Mouse (Mus musculus) regulatory T cell (primary cell): ENCODE data around the gene Znrf4.

Experiments
- in situ Hi-C: fragments of 300-600 bp; cut with MboI, MseI; formaldehyde crosslinking; loops from one replicate; pipeline ENCODE4 v1.15.1; 2025; ENCODE audit warnings: high pct_unique_total_duplicates

Gene Znrf4

DNA sequence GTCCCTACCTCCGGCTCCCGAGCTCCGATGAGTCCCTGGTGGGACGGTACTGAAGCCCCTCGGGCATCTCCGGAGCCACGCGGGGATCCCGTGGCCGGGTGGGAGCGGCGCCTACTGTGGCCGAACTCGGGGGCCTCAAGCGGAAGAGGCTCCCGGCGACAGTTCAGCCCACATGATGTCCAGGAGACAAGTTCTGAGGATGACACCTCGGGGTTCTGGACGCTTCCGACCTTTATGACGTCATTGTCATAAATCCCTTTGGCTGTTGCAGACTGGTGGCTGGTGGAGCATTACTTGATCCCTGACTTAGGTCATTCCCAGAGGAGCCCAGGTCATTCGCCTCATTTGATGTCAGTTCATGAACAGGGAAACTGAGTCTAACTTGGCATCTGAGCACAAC lies at the start of gene Znrf4:
Gene Znrf4 (minus strand): TSS at position 122 of the 400 bp plus-strand sequence.
- in situ Hi-C loops = no loop called here

DNA sequence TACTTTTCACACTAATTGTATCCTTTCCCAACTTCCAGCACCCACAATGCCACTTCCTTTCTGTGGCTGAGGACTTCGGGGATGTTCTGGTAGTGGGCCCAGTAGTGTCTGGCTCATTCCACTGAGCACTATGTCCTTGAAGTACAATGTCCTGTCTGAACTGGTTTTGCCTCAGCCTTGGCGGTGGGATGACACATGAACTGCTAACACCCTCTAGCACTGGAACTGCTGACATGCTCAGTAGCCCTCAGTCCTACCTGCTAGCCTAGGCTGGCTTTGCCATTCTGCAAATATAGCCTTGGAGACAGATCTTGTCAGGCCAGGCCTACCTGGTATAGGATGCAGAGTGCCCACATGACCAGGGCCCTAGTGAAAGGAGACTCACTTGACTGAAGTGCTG lies 49.6 kb upstream of the Znrf4 start:
- in situ Hi-C loops = loop anchor here (5.0 kb wide), 1 partner anchor 105 kb away; no protein-coding TSS in a partner anchor

DNA sequence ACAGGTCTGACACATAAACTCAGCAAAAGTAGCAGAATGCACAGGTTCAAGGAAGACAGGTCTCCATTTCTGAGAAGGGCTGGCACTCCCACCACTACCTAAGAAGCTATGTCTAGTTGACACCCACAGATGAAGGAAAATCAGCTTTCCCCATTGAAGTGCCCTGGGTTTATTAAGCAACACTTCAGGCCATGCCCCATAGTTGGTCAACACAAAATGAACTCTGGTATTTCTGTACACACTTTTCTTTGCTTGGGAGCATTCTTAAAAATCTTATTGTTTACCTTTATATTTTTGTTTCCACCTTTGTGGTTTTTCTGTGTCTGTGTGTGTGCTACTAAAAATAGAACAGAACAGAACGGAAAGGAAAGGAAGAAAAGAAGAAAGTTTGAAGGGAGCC lies 47.9 kb upstream of the Znrf4 start:
- in situ Hi-C loops = loop anchor here (5.0 kb wide), 1 partner anchor 107 kb away; no protein-coding TSS in a partner anchor

DNA sequence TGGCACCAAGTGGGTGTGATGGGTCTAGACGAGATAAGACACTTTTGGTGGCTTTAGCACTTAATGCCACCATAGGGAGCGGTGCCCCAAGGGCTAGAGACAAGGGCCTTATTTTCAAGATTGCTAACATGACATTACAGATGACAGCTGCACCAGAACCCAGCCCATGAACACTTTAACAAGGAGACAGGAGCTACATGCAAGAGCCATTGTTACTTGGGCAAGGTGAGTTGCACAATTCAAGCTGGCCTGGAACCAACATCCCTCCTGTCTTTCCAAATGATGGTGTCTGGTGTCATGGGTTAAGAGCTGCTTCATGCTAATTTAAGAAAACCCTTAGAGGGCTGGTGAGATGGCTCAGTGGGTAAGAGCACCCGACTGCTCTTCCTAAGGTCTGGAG lies 47.2 kb upstream of the Znrf4 start:
- in situ Hi-C loops = no loop called here

DNA sequence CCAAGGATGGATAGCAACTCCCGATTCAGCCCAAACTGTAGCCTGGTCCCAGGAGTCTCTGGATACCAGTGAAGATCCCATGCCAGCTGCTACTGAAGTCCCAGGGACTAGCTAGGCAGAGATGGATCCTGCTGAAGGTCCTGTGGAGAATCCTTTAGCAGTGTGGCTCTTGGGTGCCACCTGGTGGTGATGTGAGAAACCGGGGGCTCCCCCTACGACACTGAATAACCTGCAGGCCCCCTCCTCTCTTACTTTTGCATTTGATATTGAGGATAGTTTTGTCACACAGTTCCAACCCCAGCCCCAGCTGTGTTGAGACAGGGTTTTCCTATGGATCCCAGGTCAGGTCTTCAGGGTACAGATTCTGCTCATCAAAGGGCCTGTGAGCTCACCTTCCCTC lies 46.2 kb upstream of the Znrf4 start:
- in situ Hi-C loops = no loop called here

DNA sequence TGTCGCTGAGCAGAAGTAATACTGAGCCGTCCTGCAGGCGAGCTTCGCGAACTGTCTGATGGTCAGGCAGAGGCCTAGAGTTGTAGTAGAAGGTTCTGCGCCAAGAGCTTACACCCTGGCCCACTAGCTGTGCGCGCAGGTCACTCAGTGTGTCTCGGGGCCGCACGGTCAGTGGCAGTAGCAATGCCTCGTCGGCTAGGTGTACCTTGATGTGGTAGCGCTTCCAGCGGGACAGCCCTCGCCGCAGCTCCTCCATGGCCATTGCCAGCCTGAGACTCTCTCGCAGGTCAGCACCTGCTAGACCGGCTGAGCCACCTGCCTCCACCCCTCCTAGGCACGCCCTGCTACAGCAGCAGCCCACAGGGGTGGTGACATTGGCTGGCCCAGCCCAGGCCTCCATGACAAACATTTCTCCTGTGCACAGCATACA lies 41.9 kb upstream of the Znrf4 start, which contains the start of gene Gm20219:
Gene Gm20219 (minus strand): TSS at position 266 of the 430 bp plus-strand sequence.
- in situ Hi-C loops = loop anchor here (5.0 kb wide), 2 partner anchors 132 to 197 kb away; no protein-coding TSS in a partner anchor

DNA sequence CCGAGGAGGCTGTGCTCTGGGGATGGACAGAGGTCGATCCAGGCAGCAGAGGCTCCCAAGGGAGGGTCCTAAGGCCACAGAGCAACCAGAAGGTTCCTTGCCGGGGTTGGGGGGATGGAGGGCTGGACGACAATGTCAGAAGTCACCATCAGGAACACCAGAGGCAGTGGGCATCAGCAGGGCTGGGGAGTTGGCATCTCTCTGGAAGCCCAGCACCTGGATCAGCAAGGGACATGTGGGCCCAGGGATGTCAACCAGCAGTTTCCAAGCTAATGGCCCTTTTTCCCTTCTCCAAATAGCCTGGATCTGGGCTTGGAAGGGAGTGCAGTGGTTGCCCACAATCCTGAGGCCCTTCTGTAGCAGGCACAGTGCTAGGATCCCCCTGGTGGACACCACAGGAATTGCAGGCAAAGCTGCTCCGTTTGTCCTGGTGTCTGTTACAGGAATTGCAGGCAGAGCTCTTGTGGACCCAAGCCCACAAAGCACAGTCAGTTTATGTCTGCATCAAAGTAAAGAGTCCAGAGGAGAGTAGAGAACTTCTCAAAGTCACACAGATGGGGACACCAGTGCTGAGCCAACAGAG lies 40.6 kb upstream of the Znrf4 start:
- in situ Hi-C loops = loop anchor here (5.0 kb wide), 2 partner anchors 131 to 196 kb away; no protein-coding TSS in a partner anchor

DNA sequence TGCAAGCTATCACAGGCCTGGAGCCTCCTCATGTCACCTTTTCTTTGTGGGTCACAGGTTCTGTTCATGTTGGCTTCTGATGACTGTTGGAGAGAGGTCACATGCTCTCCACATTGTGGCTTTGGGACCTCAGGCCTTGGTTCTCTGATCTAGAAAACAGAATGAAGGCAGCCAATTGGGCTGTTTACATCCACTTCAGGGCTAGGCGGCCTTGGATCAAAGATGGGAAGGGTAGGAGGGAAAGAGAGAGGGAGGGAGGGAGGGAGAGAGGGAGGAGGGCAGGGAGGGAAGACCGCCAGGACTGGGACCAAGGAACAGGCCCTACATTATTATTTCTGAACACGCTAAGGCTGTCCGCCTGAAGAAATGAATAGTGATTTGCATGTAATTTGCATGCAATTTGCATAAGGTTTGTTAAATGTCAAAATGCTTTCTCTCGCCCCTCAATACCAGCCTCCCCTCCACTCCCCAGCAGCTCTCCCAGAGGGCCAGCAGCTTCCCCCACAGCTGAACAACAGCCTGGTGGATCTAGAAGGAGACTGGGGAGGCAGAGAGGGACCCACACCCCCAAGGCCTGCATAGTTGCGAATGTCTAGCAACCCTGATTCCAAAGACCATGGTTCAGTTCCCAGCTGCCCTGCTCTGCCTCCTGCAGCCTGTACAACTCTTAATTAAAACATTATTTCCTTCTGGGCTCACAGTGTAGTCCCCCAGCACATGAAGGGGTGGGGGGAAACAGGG lies 39.8 kb upstream of the Znrf4 start:
- in situ Hi-C loops = loop anchor here (5.0 kb wide), 2 partner anchors 130 to 195 kb away; no protein-coding TSS in a partner anchor

DNA sequence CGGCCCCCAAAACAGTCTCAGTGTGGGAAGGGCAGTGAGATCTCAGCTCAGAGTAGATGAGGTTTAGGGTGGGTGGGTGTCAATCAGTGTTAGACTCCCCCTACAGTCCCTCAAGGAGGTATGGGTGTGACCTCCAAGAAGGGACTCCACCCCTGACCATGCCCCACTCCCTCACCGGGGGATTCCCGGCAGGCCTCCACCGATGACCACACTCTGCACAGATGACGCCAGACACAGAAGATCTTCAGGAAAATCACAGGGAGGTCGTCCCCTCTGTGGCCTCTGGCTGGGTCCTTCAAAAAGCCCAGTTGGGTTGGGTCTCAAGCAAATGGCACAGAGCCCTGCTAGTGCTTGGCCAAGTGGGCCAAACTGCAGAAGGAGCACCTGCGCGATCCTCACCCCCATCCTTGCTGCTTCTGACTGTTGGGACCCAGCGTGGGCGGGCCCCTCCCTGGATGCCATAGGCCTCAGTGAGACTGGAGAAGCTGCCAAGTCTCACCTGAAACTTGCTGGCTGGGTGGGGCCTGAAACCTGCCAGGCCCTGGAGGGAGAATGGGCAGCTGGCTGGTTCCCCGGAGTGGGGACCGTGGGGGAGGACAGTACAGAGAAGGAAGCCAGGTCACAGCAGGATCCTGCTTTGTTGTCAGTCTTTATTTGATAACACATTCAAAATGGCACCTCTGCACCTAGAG lies 38.7 kb upstream of the Znrf4 start:
- in situ Hi-C loops = loop anchor here (5.0 kb wide), 2 partner anchors 129 to 194 kb away; no protein-coding TSS in a partner anchor

DNA sequence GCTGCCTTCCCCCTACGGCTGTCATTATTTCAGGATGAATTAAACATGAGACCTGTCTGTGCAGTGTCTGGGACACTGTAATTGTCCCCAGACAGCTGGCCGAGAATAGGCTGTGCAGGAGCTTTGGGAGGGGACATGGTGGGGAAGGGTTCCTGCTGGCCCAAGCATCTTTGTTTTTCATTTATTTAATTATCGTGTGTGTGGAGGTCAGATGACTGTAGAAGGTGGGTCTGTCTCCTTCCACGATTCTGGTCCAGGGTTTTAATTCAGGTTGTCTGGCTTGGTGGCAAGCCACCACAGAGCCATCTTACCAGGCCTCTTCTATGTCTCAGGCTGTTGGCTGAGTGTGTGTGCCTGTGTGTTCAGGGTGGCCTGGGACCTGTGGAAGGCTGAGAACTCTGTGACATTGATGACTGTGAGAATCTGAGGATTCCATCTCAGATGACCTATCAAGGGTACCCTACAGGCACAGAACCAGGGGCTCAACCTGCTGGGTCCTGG lies 36.4 kb upstream of the Znrf4 start:
- in situ Hi-C loops = no loop called here

DNA sequence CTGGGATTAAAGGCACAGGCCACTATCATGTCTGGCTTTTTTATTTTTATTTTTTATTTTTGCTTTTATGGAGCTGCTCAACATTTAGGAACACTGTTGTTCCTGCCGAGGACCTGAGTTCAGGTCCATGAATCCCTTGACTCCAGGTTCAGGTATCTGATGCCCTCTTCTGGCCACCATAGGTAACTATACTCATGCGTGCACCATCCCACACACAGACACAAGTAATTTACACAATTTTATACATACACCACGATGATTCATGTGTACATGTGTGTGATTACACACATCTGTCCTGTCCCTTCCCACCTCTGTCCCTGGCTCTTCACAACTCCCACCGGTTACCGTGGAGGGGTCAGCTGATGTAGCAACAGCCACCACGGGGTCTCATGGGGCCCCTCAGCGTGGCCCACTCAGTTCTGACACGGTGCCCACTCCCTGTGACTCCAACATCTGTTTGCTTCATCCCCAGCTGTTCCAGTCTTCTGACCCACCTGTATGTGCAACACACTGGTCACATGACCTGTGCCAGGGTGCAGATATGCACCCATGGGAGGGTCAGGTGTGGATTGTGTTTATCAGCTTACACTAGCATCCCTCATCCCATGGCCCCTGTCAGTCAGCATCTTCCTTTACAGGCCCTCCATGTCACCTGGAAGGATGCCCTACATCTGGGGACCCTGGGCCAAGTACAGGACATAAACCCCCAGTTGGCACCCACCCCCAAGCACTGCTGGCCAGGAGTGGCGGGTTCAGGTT lies 35.8 kb upstream of the Znrf4 start:
- in situ Hi-C loops = no loop called here

DNA sequence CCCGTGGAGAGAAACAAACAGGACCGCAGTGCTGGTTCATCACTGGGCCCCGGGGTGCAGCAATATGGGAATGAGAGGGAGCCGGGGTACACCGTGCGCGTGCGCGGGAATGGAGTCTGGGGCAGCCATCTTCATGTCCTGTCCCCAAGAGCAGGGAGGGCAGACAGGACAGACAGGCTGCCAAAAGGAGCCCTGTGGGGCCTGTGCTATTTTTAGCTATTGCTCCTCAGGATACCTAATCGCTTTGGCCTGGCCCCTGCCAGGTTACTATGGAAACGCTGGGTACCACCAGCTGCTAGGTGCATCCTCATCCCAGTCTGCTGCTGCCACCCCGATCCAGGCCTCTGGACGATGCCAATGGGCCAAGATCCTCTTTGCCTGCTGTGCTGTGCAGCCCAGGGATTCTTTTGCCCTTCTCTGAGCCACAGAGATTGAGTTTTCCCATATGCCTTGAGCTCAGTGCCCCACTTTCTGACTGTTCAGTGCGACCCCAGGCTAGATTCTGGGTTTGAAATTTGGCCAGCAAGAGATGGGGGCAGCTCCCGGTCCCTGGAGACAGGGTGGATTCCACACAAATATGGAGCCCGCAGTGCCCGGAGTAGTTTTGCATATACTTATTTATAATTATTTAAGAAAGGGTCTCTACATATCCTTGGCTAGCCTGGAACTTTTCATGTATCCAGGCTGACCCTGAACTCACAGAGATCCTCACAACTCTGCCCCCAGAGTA lies 35.0 kb upstream of the Znrf4 start:
- in situ Hi-C loops = no loop called here

DNA sequence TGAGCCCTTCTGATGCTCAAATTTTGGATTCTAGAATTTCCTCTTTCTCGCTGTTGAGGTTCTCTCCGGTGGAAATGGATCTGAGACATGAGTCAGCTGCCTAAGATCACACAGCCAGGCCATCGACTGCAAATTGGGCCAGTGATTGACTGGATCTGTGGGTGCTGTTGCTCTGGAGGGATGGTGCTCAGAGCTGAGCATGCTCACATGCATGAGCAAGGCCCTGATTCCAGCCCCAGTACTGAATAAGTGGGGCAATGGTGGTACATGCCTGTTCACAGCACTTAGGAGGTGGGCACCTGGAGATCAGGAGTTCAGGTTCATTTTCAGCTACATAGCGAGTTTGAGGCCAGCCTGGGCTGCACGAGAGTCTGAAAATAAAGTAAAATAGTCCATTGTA lies 34.3 kb upstream of the Znrf4 start:
- in situ Hi-C loops = no loop called here

DNA sequence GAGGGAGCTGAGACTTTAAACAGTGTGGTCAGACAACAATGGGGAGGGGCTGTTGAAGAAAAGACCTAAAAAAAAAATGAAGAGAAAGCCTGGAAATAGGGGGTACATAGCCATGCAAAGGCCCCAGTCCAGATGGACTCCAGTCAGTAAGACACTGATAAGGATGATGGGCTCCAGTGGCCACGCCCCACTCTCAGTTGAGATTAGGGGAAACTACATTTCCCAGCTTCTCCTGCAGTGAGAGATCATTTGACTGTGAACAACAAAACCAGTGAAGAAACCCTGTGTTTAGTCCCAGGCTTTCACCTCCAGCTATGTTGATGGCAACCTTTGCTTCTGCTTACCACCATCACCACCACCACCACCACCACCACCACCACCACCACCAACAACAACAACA lies 33.7 kb upstream of the Znrf4 start:
- in situ Hi-C loops = no loop called here

DNA sequence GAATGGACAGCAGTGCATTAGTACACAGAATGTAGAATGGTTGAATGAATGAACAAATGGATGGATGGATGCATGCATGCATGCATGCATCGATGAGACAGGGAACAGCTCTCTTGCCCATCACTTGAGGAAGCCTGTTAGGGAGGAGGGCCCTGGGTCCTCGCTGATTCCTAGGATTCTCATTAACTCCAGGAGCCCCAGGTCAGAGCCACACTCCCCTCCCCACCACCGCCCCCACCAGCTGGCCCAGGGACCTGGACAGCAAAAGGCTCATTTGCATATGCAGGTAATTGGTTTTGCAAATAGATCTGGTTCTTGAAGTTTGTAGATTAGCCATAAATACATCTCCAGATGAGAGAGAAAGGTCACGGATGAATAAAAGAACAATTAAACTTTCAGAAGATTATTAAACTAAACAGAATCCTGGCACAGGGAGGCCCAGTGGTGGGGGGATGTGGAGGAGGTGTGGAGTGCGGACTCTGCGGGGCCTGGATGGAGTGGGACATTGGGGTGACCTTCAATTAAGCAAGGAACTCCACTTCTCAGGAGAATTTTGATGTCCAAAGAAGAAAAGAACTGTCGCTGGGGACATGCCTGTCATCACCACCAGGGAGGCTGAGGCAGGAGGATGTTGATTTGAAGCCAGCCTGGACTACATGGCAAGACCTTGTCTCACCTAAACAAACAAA lies 32.6 kb upstream of the Znrf4 start:
- in situ Hi-C loops = loop anchor here (5.0 kb wide), 1 partner anchor 53 kb away; no protein-coding TSS in a partner anchor

DNA sequence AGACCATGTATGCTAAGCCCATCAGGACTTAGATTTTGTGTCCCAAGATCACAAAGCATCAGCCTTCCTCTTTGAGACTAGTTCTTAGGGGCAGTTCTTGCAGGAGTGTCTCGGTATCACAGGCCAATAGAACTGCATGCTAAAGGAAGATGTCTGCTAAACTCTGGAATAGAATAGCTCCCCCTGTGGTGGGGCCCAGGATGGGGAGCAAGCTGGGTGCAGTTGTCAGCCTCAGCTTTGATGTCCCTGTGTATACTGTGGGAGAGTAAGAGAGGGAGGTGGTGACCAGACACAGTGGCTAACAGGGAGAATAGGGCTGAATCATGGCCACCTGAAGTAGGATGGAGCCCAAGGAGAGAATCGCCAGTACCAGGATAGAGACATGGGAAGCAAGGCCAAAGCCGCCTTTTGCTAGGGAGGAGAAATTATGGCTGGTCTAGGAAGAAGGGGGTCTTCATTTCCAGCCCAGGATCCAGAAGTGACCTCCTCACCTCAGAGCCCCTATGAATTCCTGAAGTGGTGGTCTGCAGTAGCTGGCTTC lies 31.5 kb upstream of the Znrf4 start:
- in situ Hi-C loops = loop anchor here (5.0 kb wide), 1 partner anchor 51 kb away; no protein-coding TSS in a partner anchor

DNA sequence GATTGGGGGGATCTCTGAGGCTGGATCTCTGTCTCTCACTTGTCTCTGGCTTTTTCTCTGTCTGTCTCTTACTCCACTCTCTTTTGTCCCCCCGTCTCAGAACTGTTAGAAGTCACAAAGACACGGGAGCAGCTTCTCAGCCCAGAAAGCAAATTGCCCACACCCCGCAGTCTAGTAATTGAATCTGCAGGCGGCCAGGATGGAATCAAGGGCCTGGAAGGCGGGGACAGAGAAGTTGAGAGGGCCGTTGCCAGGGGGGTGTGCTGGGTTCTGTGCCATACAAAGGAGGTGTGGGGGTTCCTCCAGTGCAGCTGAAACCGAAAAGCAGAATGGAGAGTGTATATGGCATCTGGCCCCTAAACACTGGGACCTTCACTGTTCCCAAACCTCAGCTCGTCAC lies 30.5 kb upstream of the Znrf4 start:
- in situ Hi-C loops = loop anchor here (5.0 kb wide), 1 partner anchor 50 kb away; no protein-coding TSS in a partner anchor

DNA sequence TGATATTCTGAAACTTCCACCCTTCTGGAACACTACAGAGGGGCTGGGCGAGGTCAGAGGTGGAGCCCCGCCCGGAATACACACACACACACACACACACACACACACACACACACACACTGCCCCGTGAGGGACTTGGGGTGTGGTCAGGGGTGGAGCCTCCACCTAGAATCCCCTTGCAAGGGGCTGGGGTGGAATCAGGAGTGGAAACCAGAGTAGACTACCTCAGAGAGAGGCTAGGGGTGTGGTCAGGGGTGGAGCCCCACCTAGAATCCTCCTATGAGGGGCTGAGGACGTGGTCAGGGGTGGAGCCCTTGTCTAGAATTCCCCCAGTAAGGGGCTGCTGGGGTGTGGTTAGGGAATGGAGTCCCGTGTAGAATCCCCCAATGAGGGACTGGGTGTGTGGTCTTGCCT lies 28.3 kb upstream of the Znrf4 start:
- in situ Hi-C loops = loop anchor here (5.0 kb wide), 1 partner anchor 48 kb away; no protein-coding TSS in a partner anchor

DNA sequence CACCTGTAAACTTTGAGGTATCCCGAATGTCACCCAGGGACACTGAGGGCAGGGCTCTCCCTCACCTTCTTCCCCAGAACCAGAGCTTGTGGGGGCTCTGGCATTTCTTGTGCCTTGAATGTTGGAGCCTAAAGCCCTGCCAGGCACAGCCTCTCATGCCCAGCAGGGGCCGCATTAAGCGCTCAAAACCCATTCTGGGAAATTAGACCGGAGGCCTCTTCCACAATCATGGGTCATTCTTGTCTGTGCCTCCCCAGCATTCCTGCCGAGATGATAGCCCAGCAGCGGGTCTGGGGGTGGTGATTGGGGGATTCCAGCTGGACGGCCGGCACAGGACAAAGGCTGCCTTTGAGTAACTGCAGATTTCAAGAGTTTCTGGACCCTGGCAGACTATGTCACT lies 25.7 kb upstream of the Znrf4 start:
- in situ Hi-C loops = loop anchor here (10.0 kb wide), 1 partner anchor 317 kb away; no protein-coding TSS in a partner anchor
